Mouse (Mus musculus): ENCODE results near the gene Vps72. TPM values are rescaled to one million over a fixed set of nuclear protein-coding genes. Genes with fewer than 3 reads are reported as not detected.

The Vps72 gene
- polyA plus RNA-seq, 1 experiment from 2014 or later: 288 TPM

- Histone ChIP-seq H3K27ac (replicated peaks) (no peak overlapping the region), H3K27me3 (replicated peaks; ENCODE audit: low read depth, poor library complexity, severe bottlenecking) (no peaks in the 10 kb centered on the region), H3K9me3 (no peaks in the 10 kb centered on the region), H3K36me3 (replicated peaks) (peaks cover 37% of the 10 kb centered on the region), H3K4me1 (peaks cover 27% of the 10 kb centered on the region), H3K4me3 (peak overlapping the region; percentile 50)
- DNase-seq (ENCODE audit: low spot score): no peak
- WGBS: 92% methylated on average over 7 of the region's 7 CpGs
Observed at GRCm38 (mm10) chr3:95135433-95136052, 24.7 kb downstream of the Vps72 start.

DNA sequence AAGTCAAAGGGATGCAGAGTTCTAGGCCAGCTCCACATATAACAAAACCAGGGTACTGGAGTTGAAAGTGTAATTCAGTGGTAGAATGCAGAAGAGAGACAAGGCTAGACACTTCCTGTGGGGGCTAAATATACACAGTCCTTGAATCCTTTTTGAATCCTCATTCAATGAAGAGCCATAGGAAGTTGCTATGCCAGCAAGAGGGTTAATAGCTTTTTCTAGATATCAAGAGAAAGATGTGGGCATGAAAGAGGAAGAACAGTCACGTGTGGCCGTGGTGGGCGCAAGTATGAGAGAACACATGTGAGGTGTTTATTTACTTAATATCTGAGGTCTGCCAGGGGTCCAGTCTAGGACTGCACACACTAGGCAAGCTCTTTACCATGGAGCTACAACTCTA is 25.5 kb downstream of the Vps72 start:
- no peak overlapping the region for H3K4me3 ChIP-seq
- H3K27ac ChIP-seq (replicated peaks): no peak overlapping the region
- DNase-seq (ENCODE audit: low spot score): no peak
- H3K36me3 ChIP-seq (replicated peaks): peaks cover 41% of the 10 kb centered on the region
- 91% methylated on average over 3 of the region's 3 CpGs for WGBS
- peaks cover 27% of the 10 kb centered on the region for H3K4me1 ChIP-seq
- no peaks in the 10 kb centered on the region for H3K27me3 ChIP-seq (replicated peaks; ENCODE audit: low read depth, poor library complexity, severe bottlenecking)
- no peaks in the 10 kb centered on the region for H3K9me3 ChIP-seq

DNA sequence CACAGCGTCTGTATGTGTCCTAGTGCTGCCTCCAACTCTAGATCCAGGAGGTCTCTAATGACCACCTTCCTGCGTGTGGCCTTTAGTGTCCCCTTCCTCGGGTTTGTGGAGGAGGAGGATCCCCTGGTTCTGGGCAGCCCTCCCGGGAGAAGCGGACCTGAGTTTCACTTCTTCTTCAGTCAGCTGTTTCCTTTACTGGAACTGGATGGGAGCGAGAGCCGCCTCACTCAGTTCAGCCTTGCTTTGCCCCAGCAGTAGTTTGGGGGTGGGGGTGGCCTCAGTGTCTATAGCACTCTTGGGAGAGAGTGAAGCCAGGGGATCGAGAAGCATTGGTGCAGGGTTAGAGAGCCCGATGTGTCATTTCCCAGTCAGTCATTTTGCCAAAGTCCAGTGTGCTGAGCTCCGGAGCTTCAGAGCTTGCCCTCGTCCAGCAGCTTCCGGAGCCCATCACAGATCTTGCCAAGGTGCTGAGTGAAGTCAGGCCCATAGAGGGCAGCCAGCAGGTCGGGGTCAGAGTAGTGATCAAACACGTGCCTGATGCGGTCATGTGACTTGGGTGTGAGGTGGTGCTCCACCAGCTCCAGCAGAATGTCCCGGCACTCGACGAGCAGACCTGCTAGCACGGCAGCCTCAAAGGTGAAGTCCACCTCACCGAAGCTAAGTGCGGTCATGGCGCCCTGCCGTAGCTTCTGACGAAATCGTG is 28.9 kb downstream of the Vps72 start:
- Histone ChIP-seq H3K4me3 (no peak overlapping the region), H3K9me3 (no peaks in the 10 kb centered on the region), H3K4me1 (peaks cover 18% of the 10 kb centered on the region), H3K27me3 (replicated peaks; ENCODE audit: low read depth, poor library complexity, severe bottlenecking) (no peaks in the 10 kb centered on the region), H3K36me3 (replicated peaks) (peaks cover 31% of the 10 kb centered on the region), H3K27ac (replicated peaks) (no peak overlapping the region)
- DNase-seq (ENCODE audit: low spot score): no peak
- 72% methylated on average over 25 of the region's 25 CpGs for WGBS

DNA sequence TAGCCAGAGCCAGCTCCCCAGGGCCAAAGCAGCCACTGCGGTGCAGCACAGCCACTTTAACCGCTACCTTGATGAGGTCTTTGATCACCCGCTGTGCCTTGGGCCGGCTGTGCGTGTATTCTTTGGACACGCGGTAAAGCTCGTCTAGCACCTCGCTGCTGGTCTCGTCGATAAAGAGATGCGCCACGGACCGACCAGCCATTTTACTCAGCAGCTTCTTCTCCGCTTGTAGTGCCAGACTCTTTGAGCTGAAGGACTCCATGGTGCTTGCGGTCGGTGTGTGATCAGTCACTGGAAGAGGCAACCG is 29.4 kb downstream of the Vps72 start:
- H3K27ac ChIP-seq (replicated peaks): no peak overlapping the region
- peaks cover 13% of the 10 kb centered on the region for H3K4me1 ChIP-seq
- H3K4me3 ChIP-seq: 0 out of 2 replicates have a peak overlapping the region, but pooled peaks have one; percentile 13
- DNase-seq (ENCODE audit: low spot score): no peak
- no peaks in the 10 kb centered on the region for H3K9me3 ChIP-seq
- WGBS: 66% methylated on average over 18 of the region's 18 CpGs
- no peaks in the 10 kb centered on the region for H3K27me3 ChIP-seq (replicated peaks; ENCODE audit: low read depth, poor library complexity, severe bottlenecking)
- H3K36me3 ChIP-seq (replicated peaks): peaks cover 31% of the 10 kb centered on the region

DNA sequence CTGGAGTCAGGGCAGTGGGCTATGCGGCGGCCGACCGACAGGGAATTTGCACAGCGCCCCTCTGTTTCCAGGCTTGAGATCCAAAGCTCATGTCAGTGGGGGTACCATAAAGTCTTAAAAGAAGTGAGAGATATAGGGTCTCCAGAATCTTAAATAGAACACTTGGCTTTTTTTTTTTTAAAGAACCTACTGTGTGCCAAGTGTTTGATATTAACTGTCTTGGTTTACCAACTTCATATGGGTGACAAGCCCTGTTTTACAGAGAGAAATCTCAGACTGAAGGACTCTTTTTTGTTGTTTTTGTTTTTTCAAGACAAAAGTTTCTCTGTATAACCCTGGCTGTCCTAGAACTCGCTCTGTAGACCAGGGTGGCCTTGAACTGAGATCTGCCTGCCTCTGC is 30.0 kb downstream of the Vps72 start:
- Histone ChIP-seq H3K4me3 (0 out of 2 replicates have a peak overlapping the region, but pooled peaks have one; percentile 13), H3K36me3 (replicated peaks) (peaks cover 31% of the 10 kb centered on the region), H3K9me3 (no peaks in the 10 kb centered on the region), H3K27me3 (replicated peaks; ENCODE audit: low read depth, poor library complexity, severe bottlenecking) (no peaks in the 10 kb centered on the region), H3K4me1 (peaks cover 7% of the 10 kb centered on the region; the same call in 1 of the 2 replicates), H3K27ac (replicated peaks) (no peak overlapping the region)
- no peak for DNase-seq (ENCODE audit: low spot score)
- 86% methylated on average over 6 of the region's 6 CpGs for WGBS

DNA sequence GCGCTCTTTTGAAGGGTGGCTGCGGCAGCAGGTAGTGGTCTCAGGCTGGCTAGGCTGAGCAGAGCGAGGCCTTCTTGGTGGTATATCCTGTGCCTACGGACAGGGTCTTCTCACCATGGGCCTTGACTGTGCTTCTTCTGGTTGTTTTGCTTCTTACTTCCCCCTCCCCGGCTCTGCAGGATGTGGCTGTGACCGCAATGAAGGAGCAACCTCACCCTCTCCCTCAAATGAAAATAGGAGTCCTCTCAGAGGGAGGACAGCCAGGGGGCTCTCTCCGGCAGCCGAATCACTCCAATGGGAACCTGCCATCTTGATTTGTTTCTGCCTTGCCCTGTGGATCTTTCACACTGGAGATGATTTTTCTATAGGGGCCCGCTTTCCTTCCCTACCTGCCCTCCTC is 30.7 kb downstream of the Vps72 start:
- Histone ChIP-seq H3K36me3 (replicated peaks) (peaks cover 31% of the 10 kb centered on the region), H3K4me3 (no peak overlapping the region), H3K27me3 (replicated peaks; ENCODE audit: low read depth, poor library complexity, severe bottlenecking) (no peaks in the 10 kb centered on the region), H3K27ac (replicated peaks) (no peak overlapping the region), H3K4me1 (peaks cover 7% of the 10 kb centered on the region; the same call in 1 of the 2 replicates), H3K9me3 (no peaks in the 10 kb centered on the region)
- DNase-seq (ENCODE audit: low spot score): no peak
- 95% methylated on average over 9 of the region's 9 CpGs for WGBS

- no peak within 1 kb of the TSS for H3K27ac ChIP-seq (replicated peaks)
- DNase-seq (ENCODE audit: low spot score): no peak
- 89% methylated on average over 10 of the region's 10 CpGs for WGBS
Observed at GRCm38 (mm10) chr3:95141952-95142616, 31.3 kb downstream of the Vps72 start, which contains the start of gene Tnfaip8l2. Tnfaip8l2 (minus strand) TSS chr3:95142360.

GRCm38 (mm10) chr3:95142617-95143011 is 31.8 kb downstream of the Vps72 start:
- no peak overlapping the region for H3K4me3 ChIP-seq
- H3K36me3 ChIP-seq (replicated peaks): peaks cover 31% of the 10 kb centered on the region
- no peak overlapping the region for H3K27ac ChIP-seq (replicated peaks)
- 9% methylated on average over 5 of the region's 5 CpGs for WGBS
- no peaks in the 10 kb centered on the region for H3K27me3 ChIP-seq (replicated peaks; ENCODE audit: low read depth, poor library complexity, severe bottlenecking)
- peaks cover 4% of the 10 kb centered on the region; the same call in 1 of the 2 replicates for H3K4me1 ChIP-seq
- DNase-seq (ENCODE audit: low spot score): peak; percentile 83
- no peaks in the 10 kb centered on the region for H3K9me3 ChIP-seq

More at GRCm38 (mm10) chr3:95141952-95142616, 31.3 kb downstream of the Vps72 start, which contains the start of gene Tnfaip8l2:
- H3K36me3 ChIP-seq (replicated peaks): peaks cover 31% of the 10 kb centered on the region
- H3K27me3 ChIP-seq (replicated peaks; ENCODE audit: low read depth, poor library complexity, severe bottlenecking): no peaks in the 10 kb centered on the region
- no peaks in the 10 kb centered on the region for H3K9me3 ChIP-seq
- peaks cover 4% of the 10 kb centered on the region; the same call in 1 of the 2 replicates for H3K4me1 ChIP-seq
- no peak within 1 kb of the TSS for H3K4me3 ChIP-seq

DNA sequence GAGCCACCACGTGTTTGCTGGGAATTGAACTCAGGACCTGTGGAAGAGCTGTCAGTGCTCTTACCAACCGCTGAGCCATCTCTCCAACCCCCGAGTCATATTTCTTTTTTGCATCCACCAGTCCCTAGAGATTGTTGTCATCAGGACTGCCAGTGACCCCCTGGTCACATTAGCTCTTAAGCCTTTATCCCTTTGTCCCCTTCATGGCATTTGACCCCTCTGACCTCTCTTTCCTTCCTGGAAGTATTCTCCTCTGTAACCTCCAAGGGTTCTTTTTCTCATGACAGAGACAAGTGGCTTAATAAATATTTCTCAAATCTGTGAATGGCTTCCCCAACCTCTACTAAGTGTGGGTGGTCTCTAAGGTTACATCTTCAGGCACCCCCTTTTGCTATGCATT is 37.1 kb downstream of the Vps72 start:
- Histone ChIP-seq H3K4me1 (0 out of 2 replicates have a peak, but pooled peaks cover 10% of the 10 kb centered on the region), H3K27me3 (replicated peaks; ENCODE audit: low read depth, poor library complexity, severe bottlenecking) (no peaks in the 10 kb centered on the region), H3K27ac (replicated peaks) (no peak overlapping the region), H3K9me3 (no peaks in the 10 kb centered on the region), H3K4me3 (no peak overlapping the region), H3K36me3 (replicated peaks) (no peaks in the 10 kb centered on the region)
- no peak for DNase-seq (ENCODE audit: low spot score)
- WGBS: 50% methylated on average over 3 of the region's 3 CpGs

GRCm38 (mm10) chr3:95153874-95154273 is 43.1 kb downstream of the Vps72 start:
- H3K27me3 ChIP-seq (replicated peaks; ENCODE audit: low read depth, poor library complexity, severe bottlenecking): peaks cover 12% of the 10 kb centered on the region
- H3K4me3 ChIP-seq: no peak overlapping the region
- no peak overlapping the region for H3K27ac ChIP-seq (replicated peaks)
- H3K4me1 ChIP-seq: no peaks in the 10 kb centered on the region
- no peaks in the 10 kb centered on the region for H3K9me3 ChIP-seq
- H3K36me3 ChIP-seq (replicated peaks): no peaks in the 10 kb centered on the region
- DNase-seq (ENCODE audit: low spot score): no peak
- 55% methylated on average over 4 of the region's 4 CpGs for WGBS

DNA sequence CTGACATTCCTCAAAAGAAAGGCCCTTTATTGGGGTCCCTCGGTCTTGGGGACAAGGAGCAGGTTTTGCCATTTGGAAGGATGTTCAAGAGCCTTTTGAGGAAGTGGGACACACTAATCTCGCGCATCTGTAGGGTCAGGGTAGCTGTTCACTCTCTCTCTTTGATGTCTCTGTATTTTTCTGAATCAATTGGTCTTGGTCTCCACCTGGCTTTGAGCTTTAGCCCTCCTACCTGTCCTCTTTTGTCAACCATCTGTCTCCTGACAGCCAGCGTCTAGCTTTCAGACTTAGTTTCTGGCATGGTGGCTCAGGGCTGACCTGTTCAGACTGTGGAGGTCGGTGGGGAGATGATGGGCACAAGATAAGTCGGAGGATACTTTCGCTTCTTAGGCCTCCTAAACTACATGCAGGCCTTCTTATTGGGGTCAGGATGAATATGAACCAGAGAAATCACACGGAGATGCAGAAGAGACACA is 48.7 kb downstream of the Vps72 start:
- DNase-seq (ENCODE audit: low spot score): no peak
- WGBS: 10% methylated on average over 8 of the region's 8 CpGs
- H3K36me3 ChIP-seq (replicated peaks): peaks cover 9% of the 10 kb centered on the region
- peaks cover 44% of the 10 kb centered on the region for H3K4me1 ChIP-seq
- peak overlapping the region; percentile 89 for H3K4me3 ChIP-seq
- peaks cover 58% of the 10 kb centered on the region for H3K27me3 ChIP-seq (replicated peaks; ENCODE audit: low read depth, poor library complexity, severe bottlenecking)
- no peaks in the 10 kb centered on the region for H3K9me3 ChIP-seq
- no peak overlapping the region for H3K27ac ChIP-seq (replicated peaks)

GRCm38 (mm10) chr3:95159987-95160963 is 49.5 kb downstream of the Vps72 start, which contains the start of gene Sema6c:
Sema6c (plus strand) TSS chr3:95160457.
- WGBS: under 1% methylated on average over 66 of the region's 66 CpGs
- H3K27me3 ChIP-seq (replicated peaks; ENCODE audit: low read depth, poor library complexity, severe bottlenecking): peaks cover 59% of the 10 kb centered on the region
- H3K4me3 ChIP-seq: peak within 1 kb of the TSS; percentile 89
- peak; percentile 93 for DNase-seq (ENCODE audit: low spot score)
- peaks cover 44% of the 10 kb centered on the region for H3K4me1 ChIP-seq
- no peaks in the 10 kb centered on the region for H3K9me3 ChIP-seq
- peaks cover 16% of the 10 kb centered on the region for H3K36me3 ChIP-seq (replicated peaks)
- peak within 1 kb of the TSS; percentile 86 for H3K27ac ChIP-seq (replicated peaks)

All from embryonic facial prominence, embryonic 10.5 days (tissue).